Mouse (Mus musculus): Measurements from ENCODE around the gene Arl3. TPM values are rescaled to one million over a fixed set of nuclear protein-coding genes. Genes with fewer than 3 reads are reported as not detected.

Arl3 gene
- polyA plus RNA-seq, 1 experiment from 2014 or later: 134 TPM

GRCm38 (mm10) chr19:46617361-46617760 lies 44.4 kb upstream of the Arl3 start:
- Histone ChIP-seq H3K4me1 (ENCODE audit: control insufficient read depth, insufficient read depth, low read length) (peaks cover 26% of the 10 kb centered on the region), H3K4me3 (replicated peaks; ENCODE audit: low read depth, low read length) (no peak overlapping the region), H3K9ac (replicated peaks; ENCODE audit: low read length) (no peak overlapping the region), H3K36me3 (ENCODE audit: control insufficient read depth, insufficient read depth, low read length) (peaks cover 11% of the 10 kb centered on the region), H3K27ac (replicated peaks; ENCODE audit: low read depth, low read length) (no peak overlapping the region), H3K4me2 (ENCODE audit: low read length) (no peak overlapping the region), H3K27me3 (ENCODE audit: control insufficient read depth, insufficient read depth, low read length) (no peaks in the 10 kb centered on the region), H3K9me3 (ENCODE audit: control insufficient read depth, low read length) (no peaks in the 10 kb centered on the region)
- ATAC-seq (ENCODE audit: low FRiP score, low TSS enrichment) (no peak), DNase-seq (no peak)
- 92% methylated on average over 8 of the region's 8 CpGs for WGBS

DNA sequence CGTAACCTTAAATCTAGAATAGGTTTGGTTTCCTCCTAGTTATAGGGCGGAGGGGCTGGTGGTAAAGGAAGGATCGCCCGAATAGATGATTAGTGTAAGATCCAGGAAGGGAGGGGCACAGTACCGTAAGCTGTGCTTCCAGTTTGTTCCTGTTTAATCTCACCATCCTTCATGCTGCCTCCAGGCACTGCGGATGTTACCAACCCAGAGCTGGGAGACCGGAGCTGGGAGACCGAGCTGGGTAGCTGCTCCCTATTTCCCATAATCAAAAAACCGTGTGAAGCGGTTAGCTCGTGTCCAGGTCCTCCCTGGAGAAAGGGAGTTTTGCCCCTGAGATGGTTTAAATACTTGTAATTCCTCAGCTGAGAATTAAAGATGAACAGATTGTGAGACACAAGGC lies 43.4 kb upstream of the Arl3 start:
- WGBS: 85% methylated on average over 11 of the region's 11 CpGs
- Histone ChIP-seq H3K4me2 (ENCODE audit: low read length) (no peak overlapping the region), H3K9ac (replicated peaks; ENCODE audit: low read length) (no peak overlapping the region), H3K27ac (replicated peaks; ENCODE audit: low read depth, low read length) (no peak overlapping the region), H3K4me3 (replicated peaks; ENCODE audit: low read depth, low read length) (no peak overlapping the region), H3K9me3 (ENCODE audit: control insufficient read depth, low read length) (no peaks in the 10 kb centered on the region), H3K36me3 (ENCODE audit: control insufficient read depth, insufficient read depth, low read length) (peaks cover 11% of the 10 kb centered on the region), H3K4me1 (ENCODE audit: control insufficient read depth, insufficient read depth, low read length) (peaks cover 17% of the 10 kb centered on the region), H3K27me3 (ENCODE audit: control insufficient read depth, insufficient read depth, low read length) (no peaks in the 10 kb centered on the region)
- DNase-seq: no peak
- no peak for ATAC-seq (ENCODE audit: low FRiP score, low TSS enrichment)

GRCm38 (mm10) chr19:46608158-46608557 lies 35.2 kb upstream of the Arl3 start:
- Histone ChIP-seq H3K4me3 (replicated peaks; ENCODE audit: low read depth, low read length) (no peak overlapping the region), H3K9ac (replicated peaks; ENCODE audit: low read length) (no peak overlapping the region), H3K27me3 (ENCODE audit: control insufficient read depth, insufficient read depth, low read length) (no peaks in the 10 kb centered on the region), H3K4me1 (ENCODE audit: control insufficient read depth, insufficient read depth, low read length) (no peaks in the 10 kb centered on the region), H3K27ac (replicated peaks; ENCODE audit: low read depth, low read length) (no peak overlapping the region), H3K36me3 (ENCODE audit: control insufficient read depth, insufficient read depth, low read length) (peaks cover 33% of the 10 kb centered on the region), H3K9me3 (ENCODE audit: control insufficient read depth, low read length) (no peaks in the 10 kb centered on the region), H3K4me2 (ENCODE audit: low read length) (no peak overlapping the region)
- WGBS: 98% methylated on average over 7 of the region's 7 CpGs
- DNase-seq (no peak), ATAC-seq (ENCODE audit: low FRiP score, low TSS enrichment) (no peak)

DNA sequence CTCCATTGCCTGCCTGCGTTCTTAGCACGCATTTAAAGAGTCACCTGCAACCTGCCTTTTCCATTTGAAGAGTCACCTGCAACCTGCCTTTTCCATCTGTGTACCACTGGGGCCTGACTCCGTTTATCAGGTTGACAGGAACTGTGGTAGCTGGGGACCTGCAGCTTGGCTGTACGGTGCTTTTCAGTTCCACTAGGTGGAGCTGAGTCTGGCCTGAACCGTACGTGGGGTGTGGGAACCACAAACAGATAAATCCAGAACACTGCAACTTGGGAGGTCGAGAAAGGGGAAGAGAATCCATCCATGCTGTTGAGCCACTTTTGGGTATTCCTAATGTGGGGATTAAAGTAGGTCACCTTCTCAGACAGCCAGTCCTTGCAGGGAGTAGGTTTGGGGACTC lies 34.4 kb upstream of the Arl3 start:
- Histone ChIP-seq H3K36me3 (ENCODE audit: control insufficient read depth, insufficient read depth, low read length) (peaks cover 35% of the 10 kb centered on the region), H3K27ac (replicated peaks; ENCODE audit: low read depth, low read length) (no peak overlapping the region), H3K4me3 (replicated peaks; ENCODE audit: low read depth, low read length) (no peak overlapping the region), H3K27me3 (ENCODE audit: control insufficient read depth, insufficient read depth, low read length) (no peaks in the 10 kb centered on the region), H3K9me3 (ENCODE audit: control insufficient read depth, low read length) (no peaks in the 10 kb centered on the region), H3K4me1 (ENCODE audit: control insufficient read depth, insufficient read depth, low read length) (no peaks in the 10 kb centered on the region), H3K4me2 (ENCODE audit: low read length) (no peak overlapping the region), H3K9ac (replicated peaks; ENCODE audit: low read length) (no peak overlapping the region)
- 74% methylated on average over 7 of the region's 7 CpGs for WGBS
- ATAC-seq (ENCODE audit: low FRiP score, low TSS enrichment) (no peak), DNase-seq (no peak)

DNA sequence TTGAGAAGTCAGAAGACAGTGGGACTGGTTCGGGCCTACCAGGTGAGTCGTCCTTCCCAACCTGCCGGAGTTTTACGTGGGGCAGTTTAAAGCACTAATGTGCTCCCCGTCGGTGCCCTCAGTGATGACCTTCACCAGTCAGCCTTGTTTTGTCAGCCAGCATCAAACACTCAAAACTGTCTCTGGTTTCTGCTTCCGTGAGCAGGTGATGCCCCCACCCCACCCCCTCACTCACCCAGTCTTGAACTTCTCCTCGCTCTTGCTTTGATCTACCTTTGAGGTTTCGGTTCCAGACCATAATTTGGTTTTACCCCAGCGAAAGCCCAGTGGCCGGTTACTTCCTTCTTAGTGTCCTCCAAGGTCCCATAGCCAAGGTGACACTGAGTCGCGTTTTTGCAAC lies 33.7 kb upstream of the Arl3 start:
- Histone ChIP-seq H3K9me3 (ENCODE audit: control insufficient read depth, low read length) (no peaks in the 10 kb centered on the region), H3K4me1 (ENCODE audit: control insufficient read depth, insufficient read depth, low read length) (no peaks in the 10 kb centered on the region), H3K4me2 (ENCODE audit: low read length) (no peak overlapping the region), H3K4me3 (replicated peaks; ENCODE audit: low read depth, low read length) (no peak overlapping the region), H3K9ac (replicated peaks; ENCODE audit: low read length) (no peak overlapping the region), H3K27me3 (ENCODE audit: control insufficient read depth, insufficient read depth, low read length) (no peaks in the 10 kb centered on the region), H3K36me3 (ENCODE audit: control insufficient read depth, insufficient read depth, low read length) (peaks cover 37% of the 10 kb centered on the region), H3K27ac (replicated peaks; ENCODE audit: low read depth, low read length) (no peak overlapping the region)
- ATAC-seq (ENCODE audit: low FRiP score, low TSS enrichment): no peak
- 95% methylated on average over 13 of the region's 13 CpGs for WGBS
- DNase-seq: no peak

- no peaks in the 10 kb centered on the region for H3K9me3 ChIP-seq (ENCODE audit: control insufficient read depth, low read length)
- H3K4me2 ChIP-seq (ENCODE audit: low read length): no peak overlapping the region
- H3K4me1 ChIP-seq (ENCODE audit: control insufficient read depth, insufficient read depth, low read length): peaks cover 14% of the 10 kb centered on the region; the same call in 1 of the 2 replicates
- whole genome bisulfite sequencing: 93% methylated on average over 4 of the region's 4 CpGs
- H3K27ac ChIP-seq (replicated peaks; ENCODE audit: low read depth, low read length): no peak overlapping the region
- DNase-seq (no peak), ATAC-seq (ENCODE audit: low FRiP score, low TSS enrichment) (no peak)
- H3K27me3 ChIP-seq (ENCODE audit: control insufficient read depth, insufficient read depth, low read length): no peaks in the 10 kb centered on the region
- H3K4me3 ChIP-seq (replicated peaks; ENCODE audit: low read depth, low read length): no peak overlapping the region
- H3K36me3 ChIP-seq (ENCODE audit: control insufficient read depth, insufficient read depth, low read length): peaks cover 19% of the 10 kb centered on the region
- no peak overlapping the region for H3K9ac ChIP-seq (replicated peaks; ENCODE audit: low read length)
Observed at GRCm38 (mm10) chr19:46602406-46602805, 29.4 kb upstream of the Arl3 start.

DNA sequence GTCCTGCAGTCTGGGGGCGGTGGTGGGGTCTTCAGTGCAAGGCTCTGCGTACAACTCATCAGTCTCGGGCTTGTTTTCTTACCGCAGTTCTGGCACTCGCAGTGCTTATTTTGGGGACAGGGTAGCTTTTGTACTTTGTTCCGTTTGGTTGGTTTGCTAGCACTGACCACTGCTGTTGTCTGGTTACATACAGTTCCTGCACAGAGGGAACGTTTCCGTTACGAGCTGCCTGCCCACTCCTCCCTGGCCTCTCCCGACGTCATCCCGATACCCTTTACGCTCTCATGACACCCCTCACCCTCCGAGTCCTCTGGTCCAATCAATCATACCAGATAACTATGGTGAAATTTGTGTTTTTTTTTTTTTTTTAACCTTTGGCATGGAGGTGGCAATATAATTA lies 28.5 kb upstream of the Arl3 start:
- Histone ChIP-seq H3K27me3 (ENCODE audit: control insufficient read depth, insufficient read depth, low read length) (no peaks in the 10 kb centered on the region), H3K4me3 (replicated peaks; ENCODE audit: low read depth, low read length) (no peak overlapping the region), H3K9ac (replicated peaks; ENCODE audit: low read length) (no peak overlapping the region), H3K4me2 (ENCODE audit: low read length) (no peak overlapping the region), H3K27ac (replicated peaks; ENCODE audit: low read depth, low read length) (no peak overlapping the region), H3K9me3 (ENCODE audit: control insufficient read depth, low read length) (no peaks in the 10 kb centered on the region), H3K4me1 (ENCODE audit: control insufficient read depth, insufficient read depth, low read length) (peaks cover 14% of the 10 kb centered on the region; the same call in 1 of the 2 replicates), H3K36me3 (ENCODE audit: control insufficient read depth, insufficient read depth, low read length) (peaks cover 16% of the 10 kb centered on the region)
- ATAC-seq (ENCODE audit: low FRiP score, low TSS enrichment): no peak
- 93% methylated on average over 14 of the region's 14 CpGs for WGBS
- no peak for DNase-seq

GRCm38 (mm10) chr19:46600371-46600770 lies 27.4 kb upstream of the Arl3 start:
- 87% methylated on average over 4 of the region's 4 CpGs for WGBS
- peaks cover 14% of the 10 kb centered on the region; the same call in 1 of the 2 replicates for H3K4me1 ChIP-seq (ENCODE audit: control insufficient read depth, insufficient read depth, low read length)
- ATAC-seq (ENCODE audit: low FRiP score, low TSS enrichment) (no peak), DNase-seq (no peak)
- H3K27ac ChIP-seq (replicated peaks; ENCODE audit: low read depth, low read length): no peak overlapping the region
- H3K9me3 ChIP-seq (ENCODE audit: control insufficient read depth, low read length): no peaks in the 10 kb centered on the region
- no peak overlapping the region for H3K9ac ChIP-seq (replicated peaks; ENCODE audit: low read length)
- peaks cover 12% of the 10 kb centered on the region; the same call in 1 of the 2 replicates for H3K36me3 ChIP-seq (ENCODE audit: control insufficient read depth, insufficient read depth, low read length)
- H3K4me2 ChIP-seq (ENCODE audit: low read length): peak overlapping the region; percentile 93
- H3K4me3 ChIP-seq (replicated peaks; ENCODE audit: low read depth, low read length): peak overlapping the region; percentile 95
- H3K27me3 ChIP-seq (ENCODE audit: control insufficient read depth, insufficient read depth, low read length): no peaks in the 10 kb centered on the region

DNA sequence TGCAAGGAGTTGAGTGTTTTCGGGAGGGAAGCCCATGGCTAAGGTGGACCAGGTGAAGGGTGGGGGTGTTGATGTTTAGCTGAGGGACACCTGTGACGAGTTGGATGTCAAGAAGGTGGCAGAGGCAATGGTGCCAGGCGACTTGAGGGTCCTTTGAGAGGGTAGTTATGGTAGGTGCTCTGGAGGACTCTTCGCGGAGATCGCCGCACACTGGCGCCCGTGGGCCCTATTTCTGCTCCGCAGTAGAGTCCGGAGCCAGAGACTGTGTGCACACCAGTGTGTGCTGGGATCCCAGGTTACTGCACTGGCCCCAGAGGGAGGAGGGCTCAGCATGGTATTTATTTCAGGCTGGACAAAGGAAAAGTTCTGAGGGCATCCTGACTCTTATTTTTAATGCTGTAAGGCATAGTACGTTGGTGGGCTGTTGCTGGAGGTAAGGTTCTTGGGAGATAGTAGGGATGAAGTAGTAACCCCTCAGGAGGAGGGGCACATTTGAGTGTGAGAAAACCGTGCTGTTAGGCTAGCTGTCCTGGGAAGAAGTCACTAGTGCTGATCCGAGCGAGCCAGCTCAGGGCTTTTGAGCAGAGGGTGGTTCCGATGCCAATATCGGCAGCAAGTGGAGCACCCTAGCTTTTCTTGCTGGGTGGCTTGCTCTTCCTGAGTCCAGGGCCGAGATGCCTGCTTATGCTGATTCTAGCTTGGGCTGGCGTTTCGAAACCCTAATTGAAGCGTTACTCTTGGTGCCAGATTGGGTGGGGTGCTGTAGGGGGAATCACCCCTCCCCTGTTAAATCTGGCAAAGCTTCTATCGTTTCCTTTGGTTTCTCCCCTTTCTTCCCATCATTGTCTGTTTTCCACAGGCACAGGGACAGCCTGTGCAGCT lies 26.6 kb upstream of the Arl3 start:
- Histone ChIP-seq H3K4me3 (replicated peaks; ENCODE audit: low read depth, low read length) (peak overlapping the region; percentile 95), H3K4me1 (ENCODE audit: control insufficient read depth, insufficient read depth, low read length) (peaks cover 14% of the 10 kb centered on the region; the same call in 1 of the 2 replicates), H3K27me3 (ENCODE audit: control insufficient read depth, insufficient read depth, low read length) (no peaks in the 10 kb centered on the region), H3K9ac (replicated peaks; ENCODE audit: low read length) (peak overlapping the region; percentile 78), H3K9me3 (ENCODE audit: control insufficient read depth, low read length) (no peaks in the 10 kb centered on the region), H3K4me2 (ENCODE audit: low read length) (peak overlapping the region; percentile 93), H3K36me3 (ENCODE audit: control insufficient read depth, insufficient read depth, low read length) (peaks cover 16% of the 10 kb centered on the region), H3K27ac (replicated peaks; ENCODE audit: low read depth, low read length) (peak overlapping the region; percentile 70)
- ATAC-seq (ENCODE audit: low FRiP score, low TSS enrichment): peak; percentile 2; the same call in 1 of the 2 replicates
- WGBS: 24% methylated on average over 22 of the region's 22 CpGs
- no peak for DNase-seq

Measured in midbrain, embryonic 14.5 days (tissue).